Mouse (Mus musculus) layer of hippocampus, adult 9-11 months (tissue): ENCODE measurements at regions not wholly inside any gene's neighbourhood (a gene's known extent, or its start where the extent isn't known, plus 50 kb on each side); places are given as distances from the start of the nearest gene placed in this dataset.

ENCODE experiments used
- DNase-seq: peaks from one replicate; pipeline ENCODE4 v3.0.0; 2022

GRCm38 (mm10) chr12:65944251-65944650 is 339.9 kb downstream of the Rpl10l start:
- DNase-seq: no peak

DNA sequence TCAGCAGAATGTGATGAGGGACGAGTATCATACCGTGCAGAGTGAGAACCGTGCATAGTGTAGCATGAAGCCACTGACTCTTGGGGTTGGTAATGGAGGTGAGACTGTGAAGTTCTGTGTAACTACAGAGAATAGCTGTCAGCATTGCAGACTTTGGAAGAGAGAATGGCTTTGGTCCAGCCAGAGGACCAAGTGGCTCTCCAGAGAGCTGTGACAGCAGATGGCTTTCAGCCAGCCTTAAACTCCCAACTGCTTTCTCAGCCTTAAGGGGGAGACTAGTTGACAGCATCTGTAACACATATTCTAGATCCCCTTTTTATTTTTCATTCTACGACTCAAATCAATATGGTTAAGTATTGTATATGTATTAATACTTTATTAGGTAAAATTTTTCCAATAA is 342.0 kb downstream of the Rpl10l start:
- DNase-seq: no peak

DNA sequence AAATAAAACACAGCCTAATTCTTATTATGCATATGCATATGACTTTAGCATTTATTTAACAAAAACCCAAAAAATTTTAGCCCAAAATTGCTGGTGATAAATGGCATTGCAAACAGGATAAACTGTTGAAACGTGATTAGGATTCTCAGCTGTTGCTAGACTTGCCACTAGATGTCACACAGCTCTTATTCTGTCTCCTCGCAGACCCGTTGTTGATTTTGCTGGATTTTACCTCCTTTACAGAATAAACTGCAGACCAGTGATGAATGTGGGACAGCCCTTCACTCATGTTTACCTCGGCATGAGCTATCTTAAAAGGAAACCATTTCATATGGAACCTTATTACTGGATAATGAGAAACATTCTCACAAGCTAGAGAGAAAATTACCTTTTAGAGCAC is 352.4 kb downstream of the Rpl10l start:
- peak; percentile 5 for DNase-seq

DNA sequence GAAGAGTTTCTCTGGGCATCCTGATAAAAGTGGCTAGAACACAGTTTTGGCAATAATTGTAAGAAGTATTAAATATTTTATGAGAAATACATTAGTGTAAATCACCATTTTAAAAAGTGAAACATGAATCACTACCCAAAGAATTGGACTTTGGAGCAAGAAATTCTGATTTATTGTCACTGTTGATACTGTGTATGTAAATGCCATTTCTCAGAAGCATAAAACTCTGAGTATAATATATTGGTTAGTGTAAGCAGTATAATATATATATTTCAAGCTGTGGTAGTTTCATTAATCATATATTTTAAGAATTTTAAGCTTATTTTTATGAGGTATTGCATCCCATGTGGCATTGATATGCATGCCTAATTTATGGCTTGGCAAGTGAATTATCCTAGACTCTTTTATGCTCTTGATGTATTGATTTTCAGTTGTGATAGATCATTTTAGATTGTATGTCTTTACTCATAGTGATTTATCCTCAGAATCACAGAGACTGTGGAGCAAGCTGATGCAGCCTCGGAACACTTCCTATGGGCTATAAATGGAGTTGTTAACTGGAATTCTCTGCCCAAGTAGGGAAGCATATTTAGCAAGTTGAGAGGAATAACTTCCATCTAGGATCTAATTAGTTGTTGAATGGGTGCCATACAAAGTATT is 354.4 kb downstream of the Rpl10l start:
- DNase-seq: no peak
